Mouse (Mus musculus): ENCODE measurements around the gene Smyd3.

Gene Smyd3

DNA sequence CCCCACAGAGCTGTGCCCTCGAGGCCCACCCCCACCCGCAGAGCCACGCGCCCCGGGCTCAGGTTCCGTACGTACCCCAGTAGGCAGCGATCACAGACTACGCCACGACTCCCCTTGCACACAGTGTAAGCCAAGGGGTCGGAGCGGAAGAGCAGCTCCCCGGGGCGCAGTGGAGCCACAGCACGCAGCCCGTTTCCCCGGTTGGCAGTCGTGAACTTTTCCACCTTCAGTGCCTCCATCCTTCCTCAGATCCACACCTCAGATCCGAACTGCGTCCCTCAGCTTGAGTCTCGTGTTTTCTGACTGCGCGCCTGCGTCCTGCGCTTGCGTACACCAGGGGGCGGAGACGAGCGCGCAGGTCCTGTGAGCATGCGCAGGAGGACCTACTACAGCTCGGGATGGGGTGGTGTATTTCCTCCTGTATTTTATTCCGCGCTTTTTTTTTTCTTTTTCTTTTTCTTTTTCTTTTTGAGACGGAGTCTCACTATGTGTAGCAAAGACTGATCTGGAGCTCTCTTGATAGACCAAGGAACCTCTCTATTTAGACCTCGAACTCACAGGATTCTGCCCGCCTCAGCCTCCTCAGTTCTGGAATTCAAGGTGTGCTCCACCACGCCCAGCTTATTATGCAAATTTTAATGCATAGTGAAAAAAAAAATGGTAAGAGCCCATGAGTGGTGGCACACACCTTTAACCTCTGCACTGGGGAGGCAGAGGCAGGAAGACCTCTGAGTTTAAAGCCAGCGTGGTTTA is at the start of gene Smyd3:
Gene Smyd3, minus strand, starts transcription at position 329 of the 753 bp plus-strand sequence.
- peak; percentile 95 for DNase-seq (ENCODE audit: low read depth, low spot score)

DNA sequence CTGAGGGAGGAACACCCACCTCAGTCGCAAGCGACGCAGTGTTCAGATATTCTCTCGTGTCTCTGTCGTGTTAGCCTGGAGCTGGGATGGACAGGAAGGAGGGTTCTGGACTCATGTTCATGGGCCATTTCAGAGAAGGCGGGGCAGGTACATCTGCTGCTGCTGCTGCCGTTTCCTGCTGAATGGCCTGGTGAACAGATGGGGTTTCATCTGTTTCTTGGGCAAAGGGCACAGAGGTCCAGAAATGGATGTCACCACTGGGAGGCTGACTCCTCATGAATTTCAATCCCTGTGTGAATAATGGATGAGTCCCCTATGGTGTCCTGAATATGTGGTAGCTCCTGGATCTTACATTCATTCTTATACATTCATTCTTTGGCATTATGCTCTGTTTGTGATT is 49.7 kb upstream of the Smyd3 start:
- DNase-seq (ENCODE audit: low read depth, low spot score) = peak; percentile 49

DNA sequence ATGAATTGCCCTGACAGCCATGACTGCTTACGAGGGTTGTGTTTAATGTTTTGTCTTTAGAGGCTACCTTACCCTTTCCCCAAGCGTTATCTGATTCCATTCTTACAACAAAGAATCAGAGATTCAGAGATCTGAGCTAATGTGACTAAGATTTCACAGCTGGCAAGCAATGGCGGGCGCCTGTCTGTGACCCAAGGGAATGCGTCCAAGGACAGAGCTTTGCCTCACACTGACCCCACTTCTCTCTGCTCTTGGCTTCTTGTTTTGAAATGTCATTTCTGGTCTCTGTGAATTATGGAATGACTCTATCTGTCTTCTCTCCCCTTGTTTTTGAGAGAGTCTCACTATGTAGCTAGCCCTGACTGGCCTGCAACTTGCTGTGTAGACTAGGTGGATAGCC is 46.1 kb upstream of the Smyd3 start:
- DNase-seq (ENCODE audit: low read depth, low spot score) = no peak

DNA sequence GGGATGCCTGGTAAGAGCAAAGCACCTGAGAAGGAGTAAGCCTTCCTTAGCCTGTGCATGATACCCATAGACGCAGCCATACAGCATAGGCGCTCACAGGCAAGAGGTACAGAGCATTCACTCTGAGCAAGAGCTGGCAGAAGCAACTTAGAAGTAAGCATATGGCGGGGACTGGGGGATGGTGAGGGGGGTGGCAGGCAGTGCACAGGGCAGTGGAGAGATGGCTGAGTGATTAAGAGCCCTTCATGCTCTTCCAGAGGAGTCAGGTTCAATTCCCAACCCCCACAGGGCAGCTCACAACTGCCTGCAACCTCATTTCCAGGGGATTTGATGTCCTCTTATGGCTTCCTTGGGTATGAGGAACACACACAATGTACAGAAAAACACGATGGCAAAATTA is 45.4 kb upstream of the Smyd3 start:
- DNase-seq (ENCODE audit: low read depth, low spot score) = no peak

DNA sequence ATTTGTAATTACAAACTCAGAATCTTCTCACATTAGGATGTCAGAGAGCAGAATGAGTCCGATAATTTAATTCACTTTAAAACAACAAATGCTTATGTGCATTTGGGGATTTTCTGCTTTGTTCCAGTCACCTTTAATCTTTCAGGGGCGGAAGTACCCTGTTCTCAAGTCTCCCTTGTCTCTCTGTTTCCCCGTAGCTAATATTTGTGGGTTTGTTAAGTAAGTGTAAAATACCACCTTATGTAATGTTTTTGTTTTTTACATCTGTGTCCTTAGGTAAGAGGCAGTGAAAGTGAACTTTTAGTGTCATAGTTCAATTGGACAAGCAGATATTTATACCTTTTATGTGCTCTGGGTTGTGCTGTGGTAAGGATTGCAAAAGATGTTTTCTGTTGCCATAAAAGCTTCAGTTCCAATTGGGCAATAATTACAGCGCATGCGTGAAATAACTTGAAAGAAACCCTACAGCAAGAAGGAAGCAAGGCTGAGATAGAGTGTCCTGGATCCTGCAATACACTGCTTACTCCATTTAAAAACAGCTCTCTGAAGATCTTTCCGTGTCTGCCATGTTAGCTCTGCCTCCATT is 43.1 kb upstream of the Smyd3 start:
- DNase-seq (ENCODE audit: low read depth, low spot score) = no peak

DNA sequence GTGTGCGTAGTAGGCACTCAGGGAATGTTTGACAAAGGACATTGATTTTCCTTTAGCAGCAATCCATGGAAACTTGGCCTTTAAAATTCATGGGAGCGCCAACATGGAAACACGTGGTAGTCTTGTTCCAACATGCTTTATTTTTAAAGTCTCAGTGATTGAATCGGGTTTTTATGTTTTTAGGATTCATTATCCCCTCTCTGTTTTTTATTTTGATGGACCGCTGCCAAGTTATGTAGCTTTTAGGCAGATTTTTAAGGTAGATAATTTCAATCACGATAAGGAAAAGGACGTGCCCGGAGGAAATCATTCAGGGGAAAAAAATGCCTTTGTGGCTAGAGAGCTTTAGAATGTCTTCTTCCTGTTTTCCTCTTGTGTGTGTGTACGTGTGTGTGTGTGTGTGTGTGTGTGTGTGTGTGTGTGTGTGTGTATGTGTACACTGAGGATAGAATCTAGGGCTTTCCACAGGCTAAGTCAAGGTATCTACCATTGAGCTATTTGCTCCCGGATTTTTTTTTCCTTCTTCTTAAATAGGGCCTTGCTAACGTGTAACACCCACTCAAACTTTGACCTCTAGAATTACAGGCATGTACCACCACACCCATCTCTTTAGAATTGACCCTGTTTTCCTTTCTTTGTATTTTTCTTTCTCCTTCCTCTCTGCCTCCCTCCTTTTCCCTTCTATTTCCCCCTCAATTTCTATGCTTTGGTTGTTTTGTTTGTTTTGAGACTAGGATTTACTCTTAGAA is 41.8 kb upstream of the Smyd3 start:
- DNase-seq (ENCODE audit: low read depth, low spot score) = no peak

DNA sequence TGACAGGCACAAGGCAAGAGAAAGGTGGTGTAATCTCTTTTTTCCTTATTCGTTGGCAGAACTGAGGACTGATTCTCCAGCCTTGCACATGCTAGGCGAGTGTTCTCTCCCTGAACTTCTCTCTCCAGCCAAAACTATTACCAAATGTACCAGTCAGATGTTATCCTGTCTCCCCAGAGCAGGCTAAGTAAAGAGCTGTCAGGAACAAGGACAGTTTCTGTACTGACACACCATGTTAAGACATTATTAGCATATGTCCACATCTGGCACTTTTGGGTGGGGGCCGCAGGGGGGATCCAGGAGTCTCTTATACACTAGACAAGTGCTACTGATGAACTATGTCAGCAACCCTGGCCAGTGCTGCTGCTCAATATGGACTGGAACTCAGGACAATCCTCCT is 39.1 kb upstream of the Smyd3 start:
- no peak for DNase-seq (ENCODE audit: low read depth, low spot score)

DNA sequence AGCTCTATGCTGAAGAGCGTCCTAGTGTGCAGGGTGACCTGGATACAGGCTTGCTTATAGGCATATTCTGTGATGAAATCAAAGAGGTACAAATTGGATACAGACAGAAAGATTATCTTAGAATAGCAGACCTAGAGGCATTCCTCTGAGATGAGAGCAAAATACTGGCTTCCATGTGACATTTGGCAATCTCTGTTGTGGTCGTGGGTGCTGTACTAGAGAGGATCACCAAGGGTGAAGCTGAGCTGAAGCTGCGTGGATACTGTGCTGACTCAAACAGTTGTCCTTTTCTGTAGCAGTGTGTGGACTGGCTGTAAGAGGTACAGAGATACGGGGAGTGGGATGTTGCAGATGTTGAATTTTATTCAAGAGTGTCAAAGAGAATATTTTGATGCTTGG is 36.1 kb upstream of the Smyd3 start:
- no peak for DNase-seq (ENCODE audit: low read depth, low spot score)

DNA sequence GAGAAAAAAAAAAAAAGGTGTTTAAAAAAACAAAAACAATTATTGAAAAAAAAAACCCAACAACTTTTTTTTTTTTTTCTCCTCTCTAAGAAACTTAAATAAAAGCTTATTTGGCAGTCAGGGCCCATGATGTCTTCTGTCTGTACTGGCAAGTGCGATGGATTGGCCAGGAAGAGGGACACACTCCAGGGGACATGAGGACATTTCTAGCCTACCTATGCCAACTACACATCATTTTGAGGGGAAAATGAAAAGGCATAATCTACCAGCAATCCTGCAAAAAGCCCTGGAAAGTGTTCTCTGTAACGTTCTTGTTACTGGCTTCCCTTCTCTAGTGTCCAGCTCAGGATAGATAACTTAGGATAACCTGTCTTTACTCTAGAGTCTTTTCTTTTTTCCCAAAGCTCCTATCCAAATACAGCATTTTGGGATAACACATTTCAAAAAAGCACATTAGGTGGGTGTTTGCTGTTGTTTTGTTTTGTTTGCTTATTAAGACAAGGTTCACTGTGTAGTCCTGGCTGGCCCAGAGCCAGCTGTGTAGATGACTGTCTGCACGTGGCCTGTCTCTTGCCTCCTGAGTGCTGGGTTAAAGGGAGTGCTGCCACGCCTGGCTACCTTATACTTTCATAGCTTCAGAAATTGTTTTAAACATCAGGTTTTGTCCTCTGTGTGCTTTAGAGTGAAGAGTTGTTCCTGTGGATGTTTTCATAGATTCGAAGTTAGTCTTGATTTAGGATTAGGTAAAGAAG is 35.5 kb upstream of the Smyd3 start:
- peak; percentile 85 for DNase-seq (ENCODE audit: low read depth, low spot score)

DNA sequence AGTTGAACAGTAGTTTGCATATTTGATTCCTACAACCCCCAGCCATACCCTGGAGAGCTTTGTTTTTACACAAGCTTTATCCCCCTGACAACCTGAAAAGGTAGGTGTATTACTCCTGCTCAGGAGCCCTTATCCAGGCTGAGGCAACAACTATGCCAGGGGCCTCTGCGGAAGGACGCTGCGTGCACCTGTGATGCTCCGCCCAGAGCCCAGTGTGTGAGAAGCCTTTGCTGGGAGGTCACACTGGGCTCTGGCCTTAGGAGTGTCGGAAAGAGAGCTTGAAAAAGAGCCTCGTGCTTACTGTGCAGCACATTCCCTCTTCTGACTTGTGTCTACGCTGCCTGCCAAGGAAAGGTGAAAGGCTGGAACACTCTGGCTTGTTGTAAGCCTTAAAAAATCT is 34.9 kb upstream of the Smyd3 start:
- peak; percentile 90 for DNase-seq (ENCODE audit: low read depth, low spot score)

DNA sequence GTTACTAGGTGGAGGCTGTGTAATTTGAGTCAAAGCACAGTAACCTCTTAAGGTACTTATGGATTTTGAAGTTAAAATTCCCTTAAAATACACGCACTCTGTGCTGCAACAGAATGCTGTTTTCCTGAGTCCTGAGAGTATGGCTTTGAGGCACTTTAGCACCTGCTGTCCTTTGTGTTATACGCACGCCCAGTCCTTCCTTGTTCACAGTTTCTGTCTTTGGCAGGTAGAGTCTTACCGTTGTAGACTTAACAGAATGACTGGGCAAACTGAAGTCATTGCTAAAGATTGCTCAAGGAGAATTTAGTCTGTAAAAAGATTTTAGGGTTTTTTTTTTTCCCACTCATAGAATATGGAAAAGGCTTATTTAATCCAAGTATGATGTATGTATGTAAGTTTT is 34.1 kb upstream of the Smyd3 start:
- peak; percentile 76 for DNase-seq (ENCODE audit: low read depth, low spot score)

DNA sequence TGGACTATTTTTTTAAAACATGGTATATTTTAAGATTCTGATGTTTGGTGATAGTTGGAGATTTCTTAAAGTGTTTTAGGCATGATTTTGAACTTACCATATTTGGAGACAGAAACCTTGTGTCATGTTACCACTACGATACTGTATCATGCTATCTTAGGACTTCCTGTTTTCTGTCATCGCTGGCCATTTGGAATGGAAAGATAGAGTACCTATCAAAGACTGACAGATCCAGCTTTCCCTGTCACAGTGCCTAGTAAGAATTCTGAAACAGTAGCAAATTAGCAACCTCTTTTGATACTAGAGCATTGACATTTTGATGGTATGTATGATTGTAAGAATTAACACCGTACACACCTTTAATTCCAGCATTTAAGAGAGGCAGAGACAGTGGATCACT is 33.5 kb upstream of the Smyd3 start:
- peak; percentile 78 for DNase-seq (ENCODE audit: low read depth, low spot score)

DNA sequence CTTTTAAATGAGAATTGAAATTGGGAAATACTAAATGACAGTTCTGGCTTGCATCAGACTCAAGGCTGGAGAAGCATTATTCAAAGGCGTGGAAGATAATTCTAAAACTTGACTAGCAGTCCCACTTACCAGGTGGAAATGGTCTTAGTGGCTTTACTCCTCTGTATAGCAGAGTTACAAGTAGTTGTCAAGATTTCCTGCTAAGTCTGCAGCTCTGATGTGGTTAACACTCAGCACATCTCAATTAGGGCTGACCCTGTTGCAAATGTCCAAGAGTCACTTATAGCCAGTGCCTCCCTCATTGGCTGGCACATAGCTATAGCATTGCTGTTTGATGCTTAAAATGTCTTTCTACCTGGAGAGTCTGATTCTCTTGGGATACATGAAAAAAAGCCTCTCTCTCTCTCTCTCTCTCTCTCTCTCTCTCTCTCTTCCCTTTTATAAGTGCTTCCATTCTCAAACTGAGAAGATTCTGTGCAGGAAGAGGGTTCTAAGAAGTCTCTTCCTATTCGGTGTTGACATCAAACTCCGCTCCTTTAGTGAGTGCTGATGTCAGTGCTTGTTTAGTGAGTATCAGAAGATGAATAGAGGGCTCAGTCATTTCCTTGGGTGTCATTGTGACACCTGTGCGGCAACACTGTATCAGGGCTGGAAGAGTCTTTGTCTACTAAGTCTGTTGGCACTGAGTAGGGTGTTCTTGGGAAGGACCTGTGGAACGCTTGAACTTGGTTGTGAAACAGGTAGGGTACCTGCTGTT is 31.3 kb upstream of the Smyd3 start:
- DNase-seq (ENCODE audit: low read depth, low spot score) = peak; percentile 53

DNA sequence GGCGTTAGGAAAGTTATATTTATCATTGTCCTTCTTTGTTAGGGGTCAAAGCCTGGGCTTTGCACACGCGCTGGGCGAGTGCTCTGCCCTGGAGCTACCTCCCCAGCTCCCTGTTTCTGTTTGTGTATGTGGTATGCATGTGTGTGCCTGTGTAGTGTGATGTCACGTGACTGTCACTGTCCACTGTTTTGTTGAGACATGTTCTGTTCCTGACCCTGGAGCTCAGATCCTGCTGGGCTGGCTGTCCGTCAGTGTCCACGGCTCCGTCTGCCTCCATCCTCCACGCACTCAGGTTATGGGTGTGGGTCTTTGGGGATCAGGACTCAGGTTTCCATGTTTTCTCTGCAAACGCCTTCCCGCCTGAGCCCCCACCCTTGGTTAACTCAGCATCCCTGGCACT is 30.4 kb upstream of the Smyd3 start:
- peak; percentile 72 for DNase-seq (ENCODE audit: low read depth, low spot score)

DNA sequence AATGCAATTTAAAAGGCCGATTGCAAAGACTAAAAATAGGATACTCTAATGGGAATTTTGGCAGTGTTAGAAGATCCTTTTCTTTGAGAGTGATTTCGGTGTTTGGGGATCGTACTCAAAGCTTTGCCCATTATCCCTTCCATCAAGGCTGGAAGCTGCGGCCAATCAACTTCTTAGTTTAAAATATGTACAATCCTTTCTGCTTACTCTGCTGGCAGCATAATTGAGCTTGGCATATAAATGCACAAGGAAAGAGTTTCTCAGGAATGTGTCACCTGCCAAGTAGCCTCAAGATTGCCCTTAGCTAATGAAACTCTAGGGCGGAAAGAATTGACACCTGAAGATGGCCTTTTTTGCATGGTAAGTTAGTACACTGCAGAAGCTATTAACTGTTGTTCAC is 29.3 kb upstream of the Smyd3 start:
- DNase-seq (ENCODE audit: low read depth, low spot score) = peak; percentile 72

DNA sequence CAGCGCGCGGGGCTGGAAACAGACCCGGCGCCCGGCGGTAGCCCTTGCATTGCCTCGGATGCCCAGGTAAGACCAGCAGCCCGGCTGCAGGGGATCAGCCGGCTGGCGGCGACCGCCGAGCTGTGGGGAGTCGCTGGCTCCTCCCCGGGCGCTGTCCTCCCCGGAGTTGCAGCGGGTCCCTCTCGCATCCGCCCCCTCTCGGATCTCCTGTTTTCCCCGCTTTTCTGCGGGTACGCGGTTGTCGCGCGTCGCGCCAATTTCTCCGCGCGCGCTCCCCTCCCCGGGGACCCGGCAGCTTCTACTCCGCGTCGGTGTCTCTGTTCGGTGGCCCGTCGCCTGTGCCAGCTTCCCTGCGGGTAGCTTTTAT is 28.7 kb upstream of the Smyd3 start:
- no peak for DNase-seq (ENCODE audit: low read depth, low spot score)

DNA sequence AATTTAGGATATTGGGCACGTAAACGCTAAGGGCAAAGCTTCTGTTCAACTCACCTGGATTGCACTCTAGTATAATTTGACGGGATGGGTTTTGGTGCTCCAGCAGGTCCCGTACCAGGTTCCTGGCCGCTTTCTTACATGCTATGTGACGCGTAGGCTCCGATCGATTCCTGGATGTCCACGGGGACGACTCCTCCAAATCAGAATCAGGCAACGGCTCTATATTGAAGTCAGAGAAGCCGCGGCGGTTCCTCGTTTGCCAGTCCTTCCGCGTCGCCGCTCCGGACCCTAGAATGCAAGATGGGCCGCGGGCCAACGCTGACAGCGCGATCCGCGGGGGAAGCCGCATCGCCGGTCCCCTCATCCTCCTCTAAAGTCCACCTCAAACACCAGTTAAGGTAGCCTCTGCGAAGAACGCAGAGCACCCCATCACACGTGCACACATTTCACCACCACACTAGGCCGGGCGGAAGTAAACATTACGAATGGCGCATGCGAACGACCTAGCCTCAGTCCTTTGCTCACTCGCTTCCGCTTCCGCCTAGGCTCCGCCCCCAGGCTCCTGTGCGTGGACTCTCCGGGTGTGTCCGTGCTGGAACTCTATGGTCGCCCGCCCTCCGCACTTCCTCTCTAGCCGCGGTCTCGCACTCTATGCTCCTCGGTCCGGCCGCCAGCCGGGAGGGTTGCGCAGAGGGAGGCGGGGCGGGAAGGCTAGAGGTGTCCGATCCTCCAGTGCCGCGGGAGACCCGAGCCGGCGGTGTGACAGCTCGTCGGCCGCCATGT is 28.1 kb upstream of the Smyd3 start, which contains the start of the genes Tfb2m and Cnst:
Gene Tfb2m, minus strand, starts transcription at position 500 of the 783 bp plus-strand sequence.
Gene Cnst, plus strand, starts transcription at position 603 of the 783 bp plus-strand sequence.
- peak; percentile 99 for DNase-seq (ENCODE audit: low read depth, low spot score)

DNA sequence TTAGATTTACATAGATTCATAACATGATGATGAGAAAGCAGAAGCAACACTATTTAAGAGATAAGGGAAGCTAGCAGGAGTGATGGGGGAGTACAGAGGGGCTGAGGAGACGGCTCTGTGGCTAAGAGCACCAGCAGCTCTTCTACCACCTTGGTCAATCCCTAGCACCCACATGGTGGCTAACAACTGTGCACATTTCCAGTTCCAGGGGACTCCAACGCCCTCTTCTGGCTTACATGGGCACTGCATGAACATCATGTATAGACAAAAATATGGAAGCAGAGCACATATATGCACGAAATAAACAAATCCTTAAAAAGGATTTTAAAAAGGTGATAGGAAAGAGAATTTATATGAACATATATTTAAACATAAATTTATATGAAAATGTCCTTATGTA is 23.7 kb upstream of the Smyd3 start:
- DNase-seq (ENCODE audit: low read depth, low spot score) = peak; percentile 57

DNA sequence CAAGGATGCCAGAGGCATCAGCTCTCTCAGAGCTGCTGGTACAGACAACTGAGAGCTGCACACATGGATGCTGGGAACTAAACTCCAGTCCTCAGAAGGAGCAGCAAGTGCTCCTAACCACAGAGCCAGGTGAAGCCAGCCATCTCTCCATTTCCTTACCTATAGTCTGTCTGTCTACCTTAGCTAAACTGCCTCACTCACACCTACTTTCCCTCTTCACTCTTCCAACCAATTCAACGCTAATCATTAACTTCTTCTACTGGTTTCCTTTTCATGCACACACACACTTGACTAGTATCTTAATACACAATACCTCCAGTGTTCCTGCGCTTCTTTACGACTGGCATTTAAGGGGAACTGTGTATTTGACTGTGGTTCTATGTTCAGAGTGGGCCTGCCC is 22.0 kb upstream of the Smyd3 start:
- DNase-seq (ENCODE audit: low read depth, low spot score) = no peak

DNA sequence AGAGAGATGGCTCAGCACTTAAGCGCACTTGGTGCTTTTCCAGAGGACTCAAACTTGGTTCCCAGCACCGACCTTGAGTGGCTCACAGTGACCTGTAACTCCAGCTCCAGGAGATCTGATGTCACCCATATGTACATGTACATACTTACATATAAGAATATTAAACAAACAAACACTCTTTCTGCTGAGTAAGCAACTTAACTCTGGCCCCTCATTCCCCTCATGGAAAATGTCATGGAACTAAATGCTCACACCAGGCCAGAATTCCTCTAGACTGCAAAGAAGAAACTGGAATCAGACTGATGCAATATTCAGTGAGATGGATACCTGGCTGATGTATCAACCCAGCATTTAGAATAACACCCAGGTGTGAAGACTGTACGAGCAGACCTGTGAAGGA is 21.2 kb upstream of the Smyd3 start:
- no peak for DNase-seq (ENCODE audit: low read depth, low spot score)

DNA sequence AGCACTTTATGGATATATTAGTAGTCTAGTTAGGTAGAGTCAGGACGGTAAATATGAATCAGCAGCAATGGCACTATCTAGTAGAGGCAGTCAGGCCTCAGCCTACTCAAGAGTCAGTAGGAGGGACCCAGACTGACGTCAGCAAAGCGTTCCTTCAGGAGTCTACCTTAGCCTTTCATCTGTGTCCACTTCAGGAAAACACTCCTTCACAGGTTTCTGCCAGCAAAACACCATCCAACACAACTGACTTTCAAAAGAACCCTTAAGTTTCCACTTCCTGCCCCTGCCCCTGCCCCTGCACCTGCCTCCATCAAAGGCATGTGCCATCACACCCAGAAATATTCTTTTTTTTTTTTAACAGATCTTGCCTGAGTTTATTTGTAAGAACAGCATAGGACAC is 2.1 kb upstream of the Smyd3 start:
- no peak for DNase-seq (ENCODE audit: low read depth, low spot score)
